Mouse (Mus musculus) thymus, postnatal 4 days (tissue): ENCODE results near the gene Gcnt1.

Source experiments
- DNase-seq: peaks from one replicate; pipeline ENCODE4 v3.0.0; 2021

Gene Gcnt1

GRCm38 (mm10) chr19:17323006-17323688 lies 49.5 kb downstream of the Gcnt1 start:
- no peak for DNase-seq

GRCm38 (mm10) chr19:17319770-17320169 lies 52.9 kb downstream of the Gcnt1 start:
- no peak for DNase-seq

GRCm38 (mm10) chr19:17318733-17319132 lies 53.9 kb downstream of the Gcnt1 start:
- DNase-seq, result no peak

- DNase-seq, result no peak
These were observed 56.2 kb downstream of the Gcnt1 start for GRCm38 (mm10) chr19:17316311-17317003.

- no peak for DNase-seq
These were observed 58.2 kb downstream of the Gcnt1 start for GRCm38 (mm10) chr19:17314451-17314850.

GRCm38 (mm10) chr19:17313766-17314165 lies 58.9 kb downstream of the Gcnt1 start:
- no peak for DNase-seq

DNA sequence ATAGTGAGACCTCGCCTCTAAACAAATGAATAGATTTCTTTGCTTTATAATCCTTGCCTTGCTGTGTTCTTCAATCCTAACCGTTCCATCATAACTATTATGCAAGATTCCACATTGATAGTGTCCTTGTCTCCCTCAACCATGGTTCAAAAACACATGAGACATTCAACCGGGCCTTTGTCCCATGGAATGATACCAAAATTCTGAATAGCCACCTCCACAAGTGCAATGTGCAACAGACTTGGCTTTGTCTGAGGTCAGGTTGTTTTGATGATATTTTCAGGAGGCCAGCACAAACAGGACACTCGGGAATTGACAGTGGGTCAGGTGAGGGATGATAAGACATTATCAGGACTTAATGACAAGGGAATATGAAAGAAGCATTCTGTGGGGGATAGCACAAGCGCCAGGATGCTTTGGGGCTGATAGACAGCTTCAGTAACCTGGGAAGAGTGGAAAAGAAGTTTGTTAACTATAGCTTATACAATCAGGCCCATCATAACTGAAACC lies 59.9 kb downstream of the Gcnt1 start:
- DNase-seq, result no peak

DNA sequence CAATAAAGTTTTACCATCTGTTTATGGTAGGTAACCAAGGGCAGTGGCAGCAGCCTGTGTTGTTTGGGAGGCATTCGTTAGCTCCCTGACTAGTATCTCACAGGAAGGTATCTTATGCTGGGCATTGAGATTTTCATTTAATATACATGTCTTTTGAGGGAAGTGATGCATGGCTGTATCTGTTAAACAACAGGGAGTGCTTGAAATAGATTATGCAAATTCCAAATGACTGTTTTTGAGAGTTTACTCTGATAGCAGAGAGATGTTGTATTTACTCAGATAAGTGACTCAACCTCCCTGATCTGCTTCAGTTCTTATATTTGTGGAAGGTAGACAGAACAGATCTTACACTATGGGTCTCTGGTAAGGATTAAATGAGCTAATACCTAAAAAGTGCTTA lies 61.1 kb downstream of the Gcnt1 start:
- DNase-seq, result no peak

- no peak for DNase-seq
These were observed 61.6 kb downstream of the Gcnt1 start for GRCm38 (mm10) chr19:17311031-17311430.

GRCm38 (mm10) chr19:17296081-17296480 lies 76.6 kb downstream of the Gcnt1 start:
- no peak for DNase-seq

DNA sequence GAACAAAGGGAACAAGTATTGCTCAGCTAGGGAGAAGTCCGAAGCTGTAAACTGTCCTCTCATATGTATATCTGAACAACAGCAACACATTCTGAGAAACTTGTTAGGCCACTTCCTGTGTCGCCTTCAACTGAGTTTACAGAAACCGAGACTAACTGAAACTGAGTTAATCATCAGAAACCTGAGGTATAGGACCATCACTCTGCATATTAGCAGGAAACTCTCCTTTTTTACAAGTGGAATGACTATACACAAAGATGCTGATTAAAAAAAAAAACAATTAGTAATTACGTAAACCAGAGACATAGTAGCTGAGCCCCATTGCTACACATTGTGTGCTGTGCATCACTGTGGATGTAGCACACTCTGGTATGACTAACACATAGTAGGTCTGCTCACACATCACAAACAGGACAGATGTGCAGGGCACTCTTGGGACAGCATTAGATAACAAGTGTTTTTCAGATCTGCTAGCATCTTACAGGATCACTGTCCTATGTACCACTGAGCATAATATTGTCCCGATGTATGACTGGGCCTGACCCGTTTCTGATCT lies 77.4 kb downstream of the Gcnt1 start:
- DNase-seq, result no peak

DNA sequence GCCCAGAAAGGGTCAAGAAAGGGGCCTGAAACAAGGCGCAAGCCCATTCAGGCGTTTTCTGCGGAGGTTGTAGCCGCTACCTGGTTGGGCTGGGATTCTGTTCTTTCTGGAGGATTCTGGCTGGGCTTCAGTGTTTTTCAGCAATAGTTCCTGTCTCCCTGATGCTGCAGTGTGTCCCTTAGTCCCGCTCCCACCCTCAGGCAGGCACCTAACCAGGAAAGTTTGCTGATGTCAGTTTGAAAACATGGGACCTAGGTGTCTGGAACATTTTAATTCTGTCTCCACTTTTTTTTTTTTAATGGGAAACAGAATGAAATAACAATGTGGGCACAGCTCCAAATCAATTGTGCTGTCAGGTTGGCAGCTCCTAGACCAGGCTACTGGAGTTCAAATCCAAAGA lies 78.5 kb downstream of the Gcnt1 start:
- no peak for DNase-seq

DNA sequence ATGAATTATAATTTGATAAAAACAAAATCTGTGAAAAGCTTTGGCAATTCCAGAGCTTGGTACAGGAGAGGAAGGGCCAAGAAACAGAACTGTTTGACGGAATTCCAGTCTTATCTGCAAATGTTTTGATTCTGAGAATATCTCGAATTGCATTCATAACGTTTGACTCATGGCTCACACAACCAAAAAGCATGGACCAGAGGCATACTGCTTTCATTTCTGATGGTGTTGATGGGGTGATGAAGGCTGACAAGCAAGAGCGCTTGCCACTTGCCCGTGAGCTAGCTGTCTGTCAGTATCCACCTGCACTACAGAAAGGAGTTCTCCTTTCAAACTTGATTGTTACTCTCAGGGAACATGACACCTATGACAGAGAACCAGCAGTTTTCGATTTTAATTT lies 83.1 kb downstream of the Gcnt1 start:
- DNase-seq, result no peak

DNA sequence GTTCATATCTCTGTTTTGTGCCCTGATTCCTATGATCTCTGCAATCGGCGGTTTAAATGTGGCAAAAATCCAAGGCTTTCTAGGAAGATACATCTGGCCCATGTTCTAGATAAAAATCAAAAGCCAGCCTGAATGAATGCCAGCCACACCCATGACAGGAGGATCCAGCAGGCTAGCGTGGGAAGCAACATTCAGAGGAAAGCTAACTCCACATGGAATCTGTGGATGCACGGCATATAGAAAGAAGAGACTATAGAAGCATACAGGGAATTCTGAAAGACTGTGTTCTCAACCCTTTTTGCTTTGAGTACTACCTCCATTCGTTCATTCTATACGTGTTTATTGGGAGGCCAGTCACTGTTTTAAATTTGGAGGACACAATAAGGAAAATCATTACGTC lies 86.6 kb downstream of the Gcnt1 start:
- DNase-seq, result no peak

GRCm38 (mm10) chr19:17283317-17283716 lies 89.3 kb downstream of the Gcnt1 start:
- DNase-seq, result no peak

- DNase-seq, result no peak
These were observed 94.1 kb downstream of the Gcnt1 start for GRCm38 (mm10) chr19:17278381-17279051.
